ENCODE assay signal across 9 mouse cellular contexts in genomic region chr3:96340611-96341312, GRCm38 (mm10). TPM values are rescaled to one million over a fixed set of nuclear protein-coding genes. Genes with fewer than 3 reads are reported as not detected.
DNase-seq lines count a peak whose midpoint lies in the region; ATAC-seq and TF ChIP-seq lines count a peak whose summit lies in the region.
"Had no signal": no experiment of that assay in that cellular context is flagged by ENCODE, and none has a peak within 500 bp of the region (broad histone marks: within the 10 kb centered on the region; RNA-seq: fewer than 3 reads in every experiment).

No protein-coding gene starts in this region.

- no peak overlapping the region for H3K27ac ChIP-seq in hindbrain, embryonic 11.5 days (ENCODE audit: low read depth, low read length)
- H3K27ac ChIP-seq in hindbrain, embryonic 14.5 days = no peak overlapping the region
- no peak overlapping the region for H3K27ac ChIP-seq in CH12.LX (ENCODE audit: insufficient read depth, low read depth)
- no peak overlapping the region for H3K27ac ChIP-seq in embryonic facial prominence, embryonic 10.5 days (replicated peaks)
- H3K27ac ChIP-seq in liver, embryonic 16.5 days (ENCODE audit: low read length) = no peak overlapping the region

- peak; percentile 60 for DNase-seq in hindbrain, embryonic 11.5 days (ENCODE audit: low spot score)
- no peak for DNase-seq in hindbrain, embryonic 14.5 days (ENCODE audit: low spot score)
- peak; percentile 77 for DNase-seq in CH12.LX (ENCODE audit: extremely low read depth)
- peak; percentile 63 for DNase-seq in embryonic facial prominence, embryonic 10.5 days (ENCODE audit: low spot score)
- DNase-seq in layer of hippocampus, postnatal 10 days (ENCODE audit: low spot score in 2 of 2) = no peak
- no peak for DNase-seq in kidney, adult 11 months
- DNase-seq: gastrocnemius, postnatal 10 days had no signal

- WGBS in hindbrain, embryonic 11.5 days = 5% methylated on average over 24 of the region's 24 CpGs
- WGBS in hindbrain, embryonic 14.5 days = 5% methylated on average over 24 of the region's 24 CpGs
- WGBS in embryonic facial prominence, embryonic 10.5 days = 4% methylated on average over 24 of the region's 24 CpGs
- WGBS in liver, embryonic 16.5 days (ENCODE audit: insufficient replicate concordance) = 2% methylated on average over 24 of the region's 24 CpGs

- no peak overlapping the region for H3K4me3 ChIP-seq in hindbrain, embryonic 11.5 days (ENCODE audit: low read depth, low read length)
- H3K4me3 ChIP-seq in hindbrain, embryonic 14.5 days (replicated peaks; ENCODE audit: low read length) = no peak overlapping the region
- H3K4me3 ChIP-seq in CH12.LX (replicated peaks in 1 of 3; ENCODE audit: low read depth in 2 of 3, low read length in 2 of 3, poor library complexity in 1 of 3) = peak overlapping the region in 1 of 3 experiments; percentile 51
- H3K4me3 ChIP-seq in embryonic facial prominence, embryonic 10.5 days = peak overlapping the region; percentile 44
- peak overlapping the region; percentile 19; the same call in 1 of the 2 replicates for H3K4me3 ChIP-seq in liver, embryonic 16.5 days (ENCODE audit: low read depth, low read length)

- TF ChIP-seq POLR2A in CH12.LX (IDR thresholded peaks at IDR 0.05; ENCODE audit: low read depth, low read length) = no peak

- H3K27me3 ChIP-seq in hindbrain, embryonic 11.5 days (ENCODE audit: control insufficient read depth, insufficient read depth, low read length) = peaks cover 60% of the 10 kb centered on the region
- peaks cover 84% of the 10 kb centered on the region for H3K27me3 ChIP-seq in hindbrain, embryonic 14.5 days (ENCODE audit: control insufficient read depth, insufficient read depth, low read length)
- H3K27me3 ChIP-seq in CH12.LX (replicated peaks) = peaks cover 28% of the 10 kb centered on the region
- H3K27me3 ChIP-seq in embryonic facial prominence, embryonic 10.5 days (replicated peaks; ENCODE audit: low read depth, poor library complexity, severe bottlenecking) = peaks cover 85% of the 10 kb centered on the region
- H3K27me3 ChIP-seq in liver, embryonic 16.5 days (ENCODE audit: control insufficient read depth, insufficient read depth, low read depth, low read length) = peaks cover 63% of the 10 kb centered on the region

- no peak for TF ChIP-seq RAD21 in CH12.LX (IDR thresholded peaks at IDR 0.05; ENCODE audit: low read depth, low read length)

- no peak overlapping the region for H3K9ac ChIP-seq in hindbrain, embryonic 11.5 days (ENCODE audit: low read depth, low read length)
- no peak overlapping the region for H3K9ac ChIP-seq in hindbrain, embryonic 14.5 days
- no peak overlapping the region; the same call in 1 of the 2 replicates for H3K9ac ChIP-seq in CH12.LX (ENCODE audit: insufficient read depth, low read depth)
- H3K9ac ChIP-seq in liver, embryonic 16.5 days (ENCODE audit: low read depth, low read length) = no peak overlapping the region

- in situ Hi-C loops in CH12.LX (cut with MboI; ENCODE audit: low pct_ligation_motif_present, low pct_unique_long_range_greater_than_20kb, low sequenced_read_pairs) = no loop called here

- no peak for TF ChIP-seq EP300 in CH12.LX (IDR thresholded peaks at IDR 0.05; ENCODE audit: low read length)

- no peaks in the 10 kb centered on the region for H3K79me2 ChIP-seq in CH12.LX (replicated peaks; ENCODE audit: control insufficient read depth, extremely low read depth, insufficient read depth, poor library complexity, severe bottlenecking)

- no peak for TF ChIP-seq CTCF in CH12.LX (conservative IDR thresholded peaks at IDR 0.05 in 1 of 2, IDR thresholded peaks at IDR 0.05 in 1 of 2; ENCODE audit: low read depth in 2 of 2, low read length in 2 of 2)

- no peak overlapping the region for H3K4me2 ChIP-seq in hindbrain, embryonic 11.5 days (replicated peaks; ENCODE audit: low read depth, low read length)
- H3K4me2 ChIP-seq in hindbrain, embryonic 14.5 days (replicated peaks) = no peak overlapping the region
- H3K4me2 ChIP-seq in CH12.LX (ENCODE audit: insufficient read depth, low read depth, poor library complexity, severe bottlenecking) = peak overlapping the region; percentile 91
- H3K4me2 ChIP-seq in liver, embryonic 16.5 days (ENCODE audit: low read depth, low read length) = peak overlapping the region; percentile 20; the same call in 1 of the 2 replicates

- dilution Hi-C loops in CH12.LX (cut with MboI; ENCODE audit: extremely low pct_ligation_motif_present, extremely low pct_unique_long_range_greater_than_20kb, low sequenced_read_pairs) = no loop called here

- H3K36me3 ChIP-seq in hindbrain, embryonic 11.5 days (ENCODE audit: control insufficient read depth, insufficient read depth, low read length) = no peaks in the 10 kb centered on the region
- H3K36me3 ChIP-seq in hindbrain, embryonic 14.5 days (replicated peaks; ENCODE audit: control insufficient read depth, insufficient read depth) = no peaks in the 10 kb centered on the region
- no peaks in the 10 kb centered on the region for H3K36me3 ChIP-seq in CH12.LX (replicated peaks in 1 of 2; ENCODE audit: control insufficient read depth in 1 of 2, insufficient read depth in 1 of 2, low read length in 1 of 2)
- no peaks in the 10 kb centered on the region for H3K36me3 ChIP-seq in embryonic facial prominence, embryonic 10.5 days (replicated peaks)
- no peaks in the 10 kb centered on the region for H3K36me3 ChIP-seq in liver, embryonic 16.5 days (ENCODE audit: control insufficient read depth, insufficient read depth)

- H3K9me3 ChIP-seq in hindbrain, embryonic 11.5 days (ENCODE audit: control insufficient read depth, low read length) = no peaks in the 10 kb centered on the region
- no peaks in the 10 kb centered on the region; the same call in 1 of the 2 replicates for H3K9me3 ChIP-seq in hindbrain, embryonic 14.5 days (ENCODE audit: control insufficient read depth, low read length)
- H3K9me3 ChIP-seq in CH12.LX (replicated peaks; ENCODE audit: low read length) = no peaks in the 10 kb centered on the region
- H3K9me3 ChIP-seq in embryonic facial prominence, embryonic 10.5 days = no peaks in the 10 kb centered on the region
- H3K9me3 ChIP-seq in liver, embryonic 16.5 days (replicated peaks; ENCODE audit: control insufficient read depth, low read length) = no peaks in the 10 kb centered on the region

- ATAC-seq in hindbrain, embryonic 11.5 days (ENCODE audit: low FRiP score) = no peak
- no peak for ATAC-seq in hindbrain, embryonic 14.5 days (ENCODE audit: low FRiP score)
- ATAC-seq in liver, embryonic 16.5 days (ENCODE audit: low read depth) = peak; percentile 54
- no peak for ATAC-seq in monocyte, adult 5-6 weeks (replicated peaks; ENCODE audit: insufficient number of reproducible peaks, low FRiP score, low TSS enrichment, poor library complexity, severe bottlenecking)

- H3K4me1 ChIP-seq in hindbrain, embryonic 11.5 days (replicated peaks; ENCODE audit: control insufficient read depth, insufficient read depth, low read length) = no peaks in the 10 kb centered on the region
- no peaks in the 10 kb centered on the region for H3K4me1 ChIP-seq in hindbrain, embryonic 14.5 days (replicated peaks; ENCODE audit: control insufficient read depth, insufficient read depth, low read length)
- peaks cover 0 to 10% of the 10 kb centered on the region in 2 experiments; a peak in 1 of 4 replicates for H3K4me1 ChIP-seq in CH12.LX (ENCODE audit: control insufficient read depth in 1 of 2, insufficient read depth in 2 of 2)
- H3K4me1 ChIP-seq in embryonic facial prominence, embryonic 10.5 days = 0 out of 2 replicates have a peak, but pooled peaks cover 3% of the 10 kb centered on the region
- H3K4me1 ChIP-seq in liver, embryonic 16.5 days (ENCODE audit: control insufficient read depth, low read depth, low read length) = no peaks in the 10 kb centered on the region

TF ChIP-seq in CH12.LX, 34 proteins besides CTCF, POLR2A, EP300 and RAD21:
- TF ChIP-seq ZMIZ1 (IDR thresholded peaks at IDR 0.05; ENCODE audit: low read depth, low read length) = no peak
- peak; percentile 99 for TF ChIP-seq TBP (conservative IDR thresholded peaks at IDR 0.05; ENCODE audit: low read depth, low read length)
- peak; percentile 48; the same call in 1 of the 2 replicates for TF ChIP-seq NRF1 (IDR thresholded peaks at IDR 0.05; ENCODE audit: low read depth, low read length)
- peak; percentile 91 for TF ChIP-seq MAFK (IDR thresholded peaks at IDR 0.05; ENCODE audit: insufficient replicate concordance, low read length)
- TF ChIP-seq ELF1 (IDR thresholded peaks at IDR 0.05; ENCODE audit: low read depth, low read length) = peak; percentile 90
- TF ChIP-seq E2F4 (IDR thresholded peaks at IDR 0.05; ENCODE audit: insufficient replicate concordance, low read depth, low read length) = 0 out of 2 replicates have a peak, but pooled peaks have one; percentile 75
- TF ChIP-seq CHD1 (IDR thresholded peaks at IDR 0.05; ENCODE audit: low read depth, low read length) = no peak

RNA-seq across cellular contexts. Expression of gene Fcgr1, which starts 47.0 kb away (rescaled TPM):
- 1.3 and 1.9 TPM in 2 replicates for polyA plus RNA-seq in hindbrain, embryonic 11.5 days (2014; fragmentation: Nextera tagmentation; extraction: Ambion mirVana)
- 1.8 and 3.1 TPM in 2 replicates for polyA plus RNA-seq in hindbrain, embryonic 14.5 days (2014; fragmentation: Nextera tagmentation; extraction: Ambion mirVana)
- 0.04 TPM in 1 of 2 replicates, not detected in the other for total RNA-seq in CH12.LX (2012; rRNA removed)
- total RNA-seq in CH12.LX (2014; rRNA removed) = 0.18 TPM in 1 of 2 replicates, not detected in the other
- 0.27 TPM in 1 of 2 replicates, not detected in the other for polyA plus RNA-seq in CH12.LX (2012; ENCODE audit: insufficient read length, low read depth)
- polyA plus RNA-seq in embryonic facial prominence, embryonic 10.5 days (2016; fragmentation: Nextera tagmentation; extraction: Ambion mirVana) = 1.0 and 1.3 TPM in 2 replicates
- polyA plus RNA-seq in liver, embryonic 16.5 days (2015; fragmentation: Nextera tagmentation; extraction: Ambion mirVana) = 3.8 and 4.5 TPM in 2 replicates
- total RNA-seq in layer of hippocampus, postnatal 10 days (2021) = 1 to 10 TPM; 1.9 TPM
- total RNA-seq in monocyte, adult 5-6 weeks (2017) = 11.6 to 16.4 TPM (median 12.6 TPM) in 3 replicates

Comparison
In these comparisons a context has a peak if more than half of its experiments do, and no peak if none do; other contexts are left out.
1. DNase-seq: peak in hindbrain, embryonic 11.5 days (single experiment), CH12.LX (single experiment) and embryonic facial prominence, embryonic 10.5 days (single experiment); none in hindbrain, embryonic 14.5 days (single experiment), layer of hippocampus, postnatal 10 days (0 of 2) and kidney, adult 11 months (single experiment).
2. H3K4me2 ChIP-seq: peak in CH12.LX (single experiment) and liver, embryonic 16.5 days (single experiment); none in hindbrain, embryonic 11.5 days (single experiment) and hindbrain, embryonic 14.5 days (single experiment).
3. H3K4me3 ChIP-seq: peak in embryonic facial prominence, embryonic 10.5 days (single experiment) and liver, embryonic 16.5 days (single experiment); none in hindbrain, embryonic 11.5 days (single experiment) and hindbrain, embryonic 14.5 days (single experiment).